Mouse (Mus musculus) kidney, adult 9 months (tissue): Measurements from ENCODE around the gene Ttc28.

Experiments used
- DNase-seq: peaks from one replicate; pipeline ENCODE4 v3.0.0; 2022

The Ttc28 gene

GRCm38 (mm10) chr5:111178324-111179076 is 298.9 kb downstream of the Ttc28 start:
- DNase-seq = peak; percentile 65

- no peak for DNase-seq
Observed at GRCm38 (mm10) chr5:111179651-111180050, 300.0 kb downstream of the Ttc28 start.

GRCm38 (mm10) chr5:111180091-111181053 is 300.8 kb downstream of the Ttc28 start:
- DNase-seq = no peak

GRCm38 (mm10) chr5:111181204-111181912 is 301.8 kb downstream of the Ttc28 start:
- no peak for DNase-seq

- no peak for DNase-seq
Observed at GRCm38 (mm10) chr5:111186600-111186999, 307.0 kb downstream of the Ttc28 start.

- DNase-seq = no peak
Observed at GRCm38 (mm10) chr5:111191972-111192371, 312.4 kb downstream of the Ttc28 start.

GRCm38 (mm10) chr5:111194829-111195228 is 315.2 kb downstream of the Ttc28 start:
- no peak for DNase-seq

- no peak for DNase-seq
Observed at GRCm38 (mm10) chr5:111195488-111196485, 316.2 kb downstream of the Ttc28 start.

GRCm38 (mm10) chr5:111197727-111198126 is 318.1 kb downstream of the Ttc28 start:
- DNase-seq = no peak

GRCm38 (mm10) chr5:111200167-111200840 is 320.7 kb downstream of the Ttc28 start:
- DNase-seq = no peak

GRCm38 (mm10) chr5:111200915-111201610 is 321.5 kb downstream of the Ttc28 start:
- peak; percentile 47 for DNase-seq

- DNase-seq = no peak
Observed at GRCm38 (mm10) chr5:111204221-111204620, 324.6 kb downstream of the Ttc28 start.

- peak; percentile 31 for DNase-seq
Observed at GRCm38 (mm10) chr5:111204976-111205586, 325.5 kb downstream of the Ttc28 start.

- DNase-seq = peak; percentile 21
Observed at GRCm38 (mm10) chr5:111205817-111206216, 326.2 kb downstream of the Ttc28 start.

GRCm38 (mm10) chr5:111207924-111208659 is 328.5 kb downstream of the Ttc28 start:
- peak; percentile 44 for DNase-seq

GRCm38 (mm10) chr5:111208660-111208969 is 329.0 kb downstream of the Ttc28 start:
- DNase-seq = peak; percentile 62

GRCm38 (mm10) chr5:111213935-111214450 is 334.4 kb downstream of the Ttc28 start:
- no peak for DNase-seq

- no peak for DNase-seq
Observed at GRCm38 (mm10) chr5:111214890-111215289, 335.3 kb downstream of the Ttc28 start.

GRCm38 (mm10) chr5:111215722-111216121 is 336.1 kb downstream of the Ttc28 start:
- no peak for DNase-seq
